Mouse (Mus musculus) erythroblast, adult 5-6 weeks (primary cell): Measurements from ENCODE around the gene Olfr1502. TPM values are rescaled to one million over a fixed set of nuclear protein-coding genes. Genes with fewer than 3 reads are reported as not detected.
"Not testable (repeated sequence)": the region's sequence is repeated elsewhere in the genome, so short reads cannot be mapped to it uniquely, and the experiment has no call there.

Source experiments
- ATAC-seq: replicated peaks from 2 replicates; pipeline ENCODE4 v1.8.0; 2016; ENCODE audit warnings: moderate number of reproducible peaks, mild to moderate bottlenecking, moderate TSS enrichment, inconsistent platforms; ENCODE audit not compliant: poor library complexity, low FRiP score, severe bottlenecking
- total RNA-seq, 2 experiments: library from RNA; stranded (forward) in 1 of 2; stranded (reverse) in 1 of 2; fragments of 150-400 nt in 1 of 2; fragments of 200-764, 138-1000 nt in 1 of 2; gene quantifications; 2 replicates each; pipeline versions ENCODE4 v1.2.3 to v1.2.4; 2015 to 2017; ENCODE audit warnings: low replicate concordance in 2 of 2

Olfr1502 gene
- not detected in 2 replicates for total RNA-seq (2015; ENCODE audit: low replicate concordance)
- total RNA-seq (2017; ENCODE audit: low replicate concordance), result not detected in 2 replicates

- ATAC-seq, result no peak
Observed at GRCm38 (mm10) chr19:13861495-13861894, at the start of gene Olfr1502. Gene Olfr1502, plus strand, starts transcription at chr19:13861795.

DNA sequence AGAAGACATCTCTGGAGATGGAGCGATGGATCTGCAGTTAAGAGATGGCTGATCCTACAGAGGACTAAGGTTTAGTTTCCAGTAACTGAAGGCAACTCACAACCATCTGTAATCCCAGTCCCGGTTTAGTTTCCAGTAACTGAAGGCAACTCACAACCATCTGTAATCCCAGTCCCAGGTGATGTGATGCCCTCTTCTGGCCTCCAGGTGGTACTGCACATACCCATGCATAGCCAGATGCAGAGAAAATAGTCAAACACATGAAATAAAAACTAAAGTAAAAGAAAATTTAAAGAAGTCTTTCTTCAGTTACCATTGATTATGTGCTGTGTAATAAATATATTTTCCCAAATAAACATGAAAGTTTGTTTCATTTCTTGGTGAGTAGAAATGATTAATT is 48.8 kb upstream of the Olfr1502 start:
- ATAC-seq, result no peak

DNA sequence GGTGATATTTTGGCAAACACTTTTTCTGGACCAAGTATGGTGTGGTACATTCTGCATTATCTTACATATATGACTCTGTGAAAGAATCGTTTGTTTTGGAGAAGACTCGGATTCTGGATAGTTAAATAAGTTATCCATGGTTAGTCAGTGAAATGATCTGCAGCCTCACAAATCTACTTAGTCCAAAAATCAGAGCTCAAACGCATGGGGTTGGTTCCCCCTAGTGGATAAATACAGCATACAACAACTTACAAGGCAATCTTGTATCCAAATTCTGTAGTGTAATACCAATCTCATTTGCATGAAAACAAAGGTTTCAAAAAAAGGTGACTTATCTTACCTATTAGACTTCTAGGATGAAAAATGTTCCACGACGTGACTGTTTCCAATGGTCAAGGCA is 42.8 kb upstream of the Olfr1502 start:
- ATAC-seq, result no peak

- no peak for ATAC-seq
Observed at GRCm38 (mm10) chr19:13819347-13819746, 42.2 kb upstream of the Olfr1502 start, which contains the start of gene Olfr1499. Gene Olfr1499, minus strand, starts transcription at chr19:13819447.

DNA sequence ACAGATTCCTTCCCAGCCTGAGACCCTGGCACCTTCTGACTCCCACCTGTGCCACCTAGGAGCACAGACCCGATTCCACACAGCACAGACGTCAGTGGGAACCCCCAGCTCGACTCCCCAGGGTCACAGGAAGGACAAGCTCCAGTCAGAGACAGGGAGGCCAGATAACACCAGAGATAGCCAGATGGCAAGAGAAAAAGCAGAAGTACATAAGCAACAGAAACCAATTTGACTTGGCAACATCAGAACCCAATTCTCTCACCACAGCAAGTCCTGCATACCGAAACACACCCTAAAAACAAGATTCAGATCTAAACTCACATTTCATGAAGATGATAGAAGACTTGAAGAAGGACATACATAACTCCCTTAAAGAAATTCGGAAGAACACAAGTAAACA is 40.7 kb upstream of the Olfr1502 start:
- no peak for ATAC-seq

GRCm38 (mm10) chr19:13828447-13828846 is 33.1 kb upstream of the Olfr1502 start:
- no peak for ATAC-seq

DNA sequence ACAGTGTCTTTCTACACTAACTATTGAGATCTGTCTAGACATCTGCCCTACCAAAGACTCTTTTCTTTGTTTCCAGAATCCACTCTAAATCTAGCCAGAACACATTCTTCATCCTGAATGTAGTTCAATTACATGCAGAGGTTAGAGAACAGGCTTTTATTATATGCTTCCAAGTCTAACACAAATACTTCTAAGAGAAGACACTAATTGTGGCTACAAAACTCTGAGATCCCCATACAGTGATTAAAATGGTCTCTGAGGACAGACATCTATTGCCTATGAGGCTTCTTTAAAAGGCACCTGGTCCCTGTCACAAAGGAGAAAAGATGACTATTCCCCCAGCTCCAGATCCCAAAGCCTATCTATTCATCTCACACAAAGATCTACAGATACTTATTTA is 31.2 kb upstream of the Olfr1502 start, which contains the start of gene Olfr1500:
TSS of gene Olfr1500 (minus strand) at position 101 of the 400 bp plus-strand sequence.
- no peak for ATAC-seq

GRCm38 (mm10) chr19:13850592-13850991 is 11.0 kb upstream of the Olfr1502 start, which contains the start of gene Olfr1501:
Gene Olfr1501, minus strand, starts transcription at chr19:13850692.
- ATAC-seq, result not testable (repeated sequence)

- ATAC-seq, result no peak
Observed at GRCm38 (mm10) chr19:13897828-13898227, 36.2 kb downstream of the Olfr1502 start, which contains the start of gene Olfr1504. Gene Olfr1504, minus strand, starts transcription at chr19:13897928.

Other genes with a start within 250 kb of the Olfr1502 start
- not detected in 2 replicates for gene Olfr1487, start 244.4 kb upstream of the Olfr1502 start, total RNA-seq (2015; ENCODE audit: low replicate concordance)
- not detected in 2 replicates for gene Olfr1487, start 244.4 kb upstream of the Olfr1502 start, total RNA-seq (2017; ENCODE audit: low replicate concordance)
- not detected in 2 replicates for gene Olfr1489, start 230.2 kb upstream of the Olfr1502 start, total RNA-seq (2015; ENCODE audit: low replicate concordance)
- gene Olfr1489, start 230.2 kb upstream of the Olfr1502 start, total RNA-seq (2017; ENCODE audit: low replicate concordance), result not detected in 2 replicates
- not detected in 2 replicates for gene Olfr1490, start 210.7 kb upstream of the Olfr1502 start, total RNA-seq (2015; ENCODE audit: low replicate concordance)
- gene Olfr1490, start 210.7 kb upstream of the Olfr1502 start, total RNA-seq (2017; ENCODE audit: low replicate concordance), result not detected in 2 replicates
- not detected in 2 replicates for gene Olfr1491, start 164.5 kb upstream of the Olfr1502 start, total RNA-seq (2015; ENCODE audit: low replicate concordance)
- not detected in 2 replicates for gene Olfr1491, start 164.5 kb upstream of the Olfr1502 start, total RNA-seq (2017; ENCODE audit: low replicate concordance)
- not detected in 2 replicates for gene Olfr1493-ps1, start 138.5 kb upstream of the Olfr1502 start, total RNA-seq (2015; ENCODE audit: low replicate concordance)
- gene Olfr1493-ps1, start 138.5 kb upstream of the Olfr1502 start, total RNA-seq (2017; ENCODE audit: low replicate concordance), result 0.26 TPM in 1 of 2 replicates, not detected in the other
- gene Olfr1494, start 122.1 kb upstream of the Olfr1502 start, total RNA-seq (2015; ENCODE audit: low replicate concordance), result not detected in 2 replicates
- not detected in 2 replicates for gene Olfr1494, start 122.1 kb upstream of the Olfr1502 start, total RNA-seq (2017; ENCODE audit: low replicate concordance)
- not detected in 2 replicates for gene Olfr1495, start 97.2 kb upstream of the Olfr1502 start, total RNA-seq (2015; ENCODE audit: low replicate concordance)
- gene Olfr1495, start 97.2 kb upstream of the Olfr1502 start, total RNA-seq (2017; ENCODE audit: low replicate concordance), result not detected in 2 replicates
- not detected in 2 replicates for gene Olfr1496, start 83.9 kb upstream of the Olfr1502 start, total RNA-seq (2015; ENCODE audit: low replicate concordance)
- gene Olfr1496, start 83.9 kb upstream of the Olfr1502 start, total RNA-seq (2017; ENCODE audit: low replicate concordance), result 2.0 TPM in 1 of 2 replicates, not detected in the other
- gene Olfr1497, start 63.6 kb upstream of the Olfr1502 start, total RNA-seq (2015; ENCODE audit: low replicate concordance), result not detected in 2 replicates
- gene Olfr1497, start 63.6 kb upstream of the Olfr1502 start, total RNA-seq (2017; ENCODE audit: low replicate concordance), result not detected in 2 replicates
- not detected in 2 replicates for gene Olfr1499, start 42.3 kb upstream of the Olfr1502 start, total RNA-seq (2015; ENCODE audit: low replicate concordance)
- gene Olfr1499, start 42.3 kb upstream of the Olfr1502 start, total RNA-seq (2017; ENCODE audit: low replicate concordance), result 0.51 TPM in 1 of 2 replicates, not detected in the other
- not detected in 2 replicates for gene Olfr1500, start 31.3 kb upstream of the Olfr1502 start, total RNA-seq (2015; ENCODE audit: low replicate concordance)
- gene Olfr1500, start 31.3 kb upstream of the Olfr1502 start, total RNA-seq (2017; ENCODE audit: low replicate concordance), result not detected in 2 replicates
- not detected in 2 replicates for gene Olfr1501, start 11.1 kb upstream of the Olfr1502 start, total RNA-seq (2015; ENCODE audit: low replicate concordance)
- gene Olfr1501, start 11.1 kb upstream of the Olfr1502 start, total RNA-seq (2017; ENCODE audit: low replicate concordance), result not detected in 2 replicates
- not detected in 2 replicates for gene Olfr1504, start 36.1 kb downstream of the Olfr1502 start, total RNA-seq (2015; ENCODE audit: low replicate concordance)
- gene Olfr1504, start 36.1 kb downstream of the Olfr1502 start, total RNA-seq (2017; ENCODE audit: low replicate concordance), result not detected in 2 replicates
- gene Olfr1505, start 51.7 kb downstream of the Olfr1502 start, total RNA-seq (2015; ENCODE audit: low replicate concordance), result not detected in 2 replicates
- not detected in 2 replicates for gene Olfr1505, start 51.7 kb downstream of the Olfr1502 start, total RNA-seq (2017; ENCODE audit: low replicate concordance)